Mouse (Mus musculus) myocyte (in vitro differentiated cells): ENCODE results near the gene Pmpca. TPM values are rescaled to one million over a fixed set of nuclear protein-coding genes. Genes with fewer than 3 reads are reported as not detected.

Source experiments
- H3K27me3 ChIP-seq: one replicate; pipeline ENCODE4 v1.6.1; 2011; ENCODE audit not compliant: control insufficient read depth, insufficient read depth, insufficient read length
- H3K36me3 ChIP-seq: one replicate; pipeline ENCODE4 v1.6.1; 2011; ENCODE audit not compliant: control insufficient read depth, insufficient read depth
- H3K4me2 ChIP-seq: one replicate; pipeline ENCODE4 v1.6.1; 2011; ENCODE audit warnings: low read depth, control low read depth
- H3K4me3 ChIP-seq: one replicate; pipeline ENCODE4 v1.5.1; 2011; ENCODE audit warnings: mild to moderate bottlenecking, control low read depth, moderate library complexity
- H3K79me2 ChIP-seq: one replicate; pipeline ENCODE4 v1.6.1; 2011; ENCODE audit not compliant: control insufficient read depth, insufficient read depth
- H3ac ChIP-seq: one replicate; pipeline ENCODE4 v1.6.1; 2011; ENCODE audit not compliant: control insufficient read depth, insufficient read length
- CEBPB ChIP-seq: IDR thresholded peaks from 2 replicates; pipeline ENCODE4 v1.6.1; 2011; ENCODE audit warnings: mild to moderate bottlenecking, moderate library complexity; ENCODE audit not compliant: poor library complexity, insufficient read depth, severe bottlenecking
- E2F4 ChIP-seq: IDR thresholded peaks from one replicate; pipeline ENCODE4 v1.6.1; 2011; ENCODE audit warnings: mild to moderate bottlenecking, control low read depth, moderate library complexity; ENCODE audit not compliant: insufficient read depth
- MAX ChIP-seq: IDR thresholded peaks from one replicate; pipeline ENCODE4 v1.6.1; 2011; ENCODE audit warnings: low read depth, mild to moderate bottlenecking, control low read depth
- MYOD1 ChIP-seq, 3 experiments: IDR thresholded peaks; one replicate each; pipeline ENCODE4 v1.6.1; 2011; ENCODE audit warnings: control low read depth in 2 of 3, low read depth in 2 of 3, mild to moderate bottlenecking in 2 of 3, moderate library complexity in 1 of 3; ENCODE audit not compliant: insufficient read length in 2 of 3, control insufficient read depth in 1 of 3
- MYOG ChIP-seq, 3 experiments: IDR thresholded peaks; one replicate each; pipeline ENCODE4 v1.6.1; 2011; ENCODE audit warnings: control low read depth in 2 of 3, low read depth in 2 of 3, mild to moderate bottlenecking in 2 of 3; ENCODE audit not compliant: insufficient read length in 2 of 3, control insufficient read depth in 1 of 3, insufficient read depth in 1 of 3
- POLR2A ChIP-seq: IDR thresholded peaks from one replicate; pipeline ENCODE4 v1.6.1; 2011; ENCODE audit warnings: low read depth, mild to moderate bottlenecking, control low read depth, moderate library complexity; ENCODE audit not compliant: insufficient read length
- POLR2AphosphoS2 ChIP-seq: IDR thresholded peaks from one replicate; pipeline ENCODE4 v1.6.1; 2011; ENCODE audit warnings: low read depth, control low read depth; ENCODE audit not compliant: insufficient read length
- REST ChIP-seq: IDR thresholded peaks from one replicate; pipeline ENCODE4 v1.6.1; 2011; ENCODE audit warnings: mild to moderate bottlenecking, control low read depth, moderate library complexity; ENCODE audit not compliant: insufficient read depth, insufficient read length
- SRF ChIP-seq: IDR thresholded peaks from one replicate; pipeline ENCODE4 v1.6.1; 2011; ENCODE audit warnings: low read depth; ENCODE audit not compliant: control insufficient read depth, insufficient read length
- TCF12 ChIP-seq: IDR thresholded peaks from one replicate; pipeline ENCODE4 v1.6.1; 2011; ENCODE audit warnings: mild to moderate bottlenecking, control low read depth; ENCODE audit not compliant: poor library complexity, insufficient read depth, severe bottlenecking
- TCF3 ChIP-seq: IDR thresholded peaks from one replicate; pipeline ENCODE4 v1.6.1; 2011; ENCODE audit warnings: low read depth, control low read depth; ENCODE audit not compliant: insufficient read length
- USF1 ChIP-seq: IDR thresholded peaks from one replicate; pipeline ENCODE4 v1.6.1; 2011; ENCODE audit warnings: low read depth, mild to moderate bottlenecking, control low read depth, moderate library complexity
- polyA plus RNA-seq: library from polyadenylated mRNA; unstranded; fragments of >200 nt; fragmentation: generic; extraction: Trizol; gene quantifications from one replicate; pipeline ENCODE4 v1.2.1, GENCODE M21; 2012; ENCODE audit warnings: missing spikeins

The Pmpca gene
- polyA plus RNA-seq, 1 experiment = 111 TPM

DNA sequence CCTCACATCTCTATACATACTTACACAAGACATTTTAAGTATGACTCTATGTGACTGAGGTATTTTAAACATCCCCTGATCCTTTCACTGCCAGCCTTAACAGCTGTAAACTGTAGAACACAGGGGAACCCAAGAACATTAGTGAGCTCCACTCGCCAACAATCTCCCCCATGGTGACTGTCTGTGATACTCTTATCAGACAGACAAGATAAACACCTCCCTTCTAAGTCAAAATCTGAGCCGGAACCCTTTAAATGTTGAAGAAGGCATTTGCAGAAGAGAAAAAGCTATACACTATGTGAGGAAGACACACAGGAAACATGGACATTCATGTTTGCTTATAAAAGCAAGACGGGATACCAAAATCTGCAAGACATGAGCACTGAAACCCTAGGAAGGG lies 54.7 kb downstream of the Pmpca start:
- H3K36me3 ChIP-seq = peaks cover 21% of the 10 kb centered on the region
- no peak overlapping the region for H3ac ChIP-seq
- peak overlapping the region; percentile 88 for H3K4me2 ChIP-seq
- TF ChIP-seq USF1 (no peak), REST (no peak), MYOG (IDR thresholded peaks at IDR 0.05; ENCODE audit: control insufficient read depth in 1 of 3, insufficient read depth in 1 of 3, insufficient read length in 2 of 3, low read depth in 2 of 3) (no peak), TCF12 (no peak), POLR2A (no peak), TCF3 (no peak), E2F4 (no peak), CEBPB (no peak), SRF (no peak), MYOD1 (IDR thresholded peaks at IDR 0.05; ENCODE audit: control insufficient read depth in 1 of 3, insufficient read length in 2 of 3, low read depth in 2 of 3) (no peak), POLR2AphosphoS2 (no peak), MAX (no peak)
- peaks cover 40% of the 10 kb centered on the region for H3K79me2 ChIP-seq
- H3K4me3 ChIP-seq = peak overlapping the region; percentile 89
- H3K27me3 ChIP-seq = no peaks in the 10 kb centered on the region

DNA sequence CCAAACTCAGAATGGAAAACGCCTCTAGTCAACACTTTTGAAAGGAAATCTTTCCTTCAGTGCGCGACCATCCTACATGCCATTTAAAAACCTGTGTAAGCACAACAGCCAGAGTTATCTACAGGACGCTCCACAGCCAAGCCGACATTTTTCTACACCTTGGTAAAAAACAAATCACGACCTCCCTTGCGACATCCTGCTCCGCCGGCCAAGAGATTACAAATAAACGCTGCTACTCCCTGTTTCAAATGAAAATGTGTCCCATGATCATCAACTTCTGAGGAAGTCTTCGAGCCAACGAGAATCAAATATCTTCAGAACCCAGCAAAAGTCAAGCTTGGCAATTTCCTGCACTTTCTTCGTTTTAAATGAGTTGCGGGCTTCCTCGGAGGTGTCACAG lies 55.2 kb downstream of the Pmpca start:
- Histone ChIP-seq H3K27me3 (no peaks in the 10 kb centered on the region), H3K4me2 (peak overlapping the region; percentile 88), H3K79me2 (peaks cover 40% of the 10 kb centered on the region), H3K36me3 (peaks cover 19% of the 10 kb centered on the region), H3ac (peak overlapping the region; percentile 14), H3K4me3 (peak overlapping the region; percentile 89)
- TF ChIP-seq TCF12 = no peak

DNA sequence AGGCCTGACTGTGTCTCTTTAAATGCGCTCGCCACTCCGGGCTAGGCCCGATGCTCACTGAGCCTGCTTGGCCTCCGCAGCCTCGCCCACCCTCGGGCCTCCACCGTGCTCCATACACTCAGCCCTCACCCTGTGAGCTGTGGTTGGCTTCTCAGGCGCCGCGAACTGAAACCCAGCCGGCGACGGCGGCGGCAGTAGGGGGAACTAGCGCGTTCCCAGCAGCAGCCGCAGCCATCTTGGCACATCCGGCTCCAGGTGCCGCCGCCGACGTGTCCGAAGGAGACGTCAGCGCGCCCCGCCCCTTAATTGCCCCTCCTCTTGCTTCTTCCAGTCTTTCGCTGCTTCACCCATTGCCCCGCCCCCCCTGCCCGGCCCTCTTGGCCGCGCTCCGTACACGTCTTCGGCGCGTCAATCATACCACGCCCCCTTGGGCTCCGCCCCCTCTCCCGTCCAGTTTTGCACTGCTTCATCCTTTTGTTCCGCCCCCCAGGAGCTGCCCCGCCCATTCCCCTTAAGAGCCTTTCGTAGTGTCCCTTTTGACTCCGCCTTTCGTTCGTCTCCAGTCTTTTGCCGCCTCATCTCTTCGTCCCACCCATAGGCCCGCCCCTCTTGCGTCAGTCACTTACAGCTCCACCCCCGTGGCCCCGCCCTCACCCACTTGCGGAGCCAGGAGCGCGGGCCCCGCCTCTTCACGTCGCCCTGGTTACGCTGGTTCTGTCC lies 56.0 kb downstream of the Pmpca start, which contains the start of gene Sec16a:
Sec16a (minus strand) TSS at position 271 of the 720 bp plus-strand sequence.
- Histone ChIP-seq H3K79me2 (peaks cover 40% of the 10 kb centered on the region), H3K4me2 (peak within 1 kb of the TSS; percentile 96), H3K36me3 (peaks cover 14% of the 10 kb centered on the region), H3K4me3 (peak within 1 kb of the TSS; percentile 89), H3ac (peak within 1 kb of the TSS; percentile 14), H3K27me3 (no peaks in the 10 kb centered on the region)
- TF ChIP-seq POLR2A (peak; percentile 98), MYOD1 (IDR thresholded peaks at IDR 0.05; ENCODE audit: control insufficient read depth in 1 of 3, insufficient read length in 2 of 3, low read depth in 2 of 3) (peak in 1 of 3 experiments; percentile 51), REST (no peak), POLR2AphosphoS2 (peak; percentile 95), CEBPB (0 out of 2 replicates have a peak, but pooled peaks have one; percentile 1), TCF12 (no peak), MYOG (IDR thresholded peaks at IDR 0.05; ENCODE audit: control insufficient read depth in 1 of 3, insufficient read depth in 1 of 3, insufficient read length in 2 of 3, low read depth in 2 of 3) (peak in 1 of 3 experiments; percentile 37)

DNA sequence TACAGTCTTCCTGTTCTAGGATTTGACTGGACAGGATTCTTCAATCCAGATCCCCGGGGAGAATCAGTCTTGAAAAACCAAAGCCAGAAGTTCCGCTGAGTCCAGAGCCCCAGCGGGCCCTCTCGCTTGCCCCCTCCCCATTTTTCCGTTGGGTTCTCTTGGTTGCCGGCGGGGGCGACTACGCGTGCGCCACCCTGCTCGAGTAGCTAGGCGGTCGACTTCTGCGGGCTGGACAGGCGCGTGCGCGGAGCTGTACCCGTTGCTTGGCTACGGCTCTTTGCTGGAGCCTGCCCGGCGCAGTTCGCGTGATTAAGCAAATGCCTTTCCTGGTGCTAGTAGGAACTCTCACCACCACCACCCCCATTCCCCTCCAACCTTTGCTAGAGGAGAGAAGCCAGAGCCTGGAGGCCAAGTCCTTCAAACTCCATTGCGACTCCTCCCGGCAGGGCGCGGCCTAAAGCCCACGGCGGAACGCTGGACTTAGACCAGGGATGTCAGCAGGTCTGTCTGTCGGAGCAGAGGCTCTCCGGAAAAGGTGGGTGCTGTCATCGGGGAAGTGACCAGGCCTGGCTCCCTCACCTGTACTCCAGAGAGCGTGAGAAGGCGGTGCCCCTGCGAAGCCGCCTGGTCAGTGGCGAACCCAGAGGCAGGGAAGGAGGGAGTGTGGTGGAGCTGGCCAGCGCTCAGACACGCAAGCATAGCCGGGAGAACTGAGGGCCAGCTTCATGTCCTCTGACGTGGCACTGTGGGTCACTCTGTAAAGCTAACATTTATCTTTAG lies 56.7 kb downstream of the Pmpca start:
- peak overlapping the region; percentile 14 for H3ac ChIP-seq
- H3K79me2 ChIP-seq = peaks cover 40% of the 10 kb centered on the region
- H3K4me2 ChIP-seq = peak overlapping the region; percentile 96
- peaks cover 7% of the 10 kb centered on the region for H3K36me3 ChIP-seq
- TF ChIP-seq MAX (no peak), MYOD1 (IDR thresholded peaks at IDR 0.05; ENCODE audit: control insufficient read depth in 1 of 3, insufficient read length in 2 of 3, low read depth in 2 of 3) (no peak), POLR2AphosphoS2 (no peak), CEBPB (no peak), USF1 (no peak), REST (peak; percentile 35), E2F4 (no peak), TCF12 (no peak), TCF3 (no peak), POLR2A (peak; percentile 46), MYOG (IDR thresholded peaks at IDR 0.05; ENCODE audit: control insufficient read depth in 1 of 3, insufficient read depth in 1 of 3, insufficient read length in 2 of 3, low read depth in 2 of 3) (peak in 1 of 3 experiments; percentile 18), SRF (no peak)
- H3K4me3 ChIP-seq = peak overlapping the region; percentile 89
- no peaks in the 10 kb centered on the region for H3K27me3 ChIP-seq

DNA sequence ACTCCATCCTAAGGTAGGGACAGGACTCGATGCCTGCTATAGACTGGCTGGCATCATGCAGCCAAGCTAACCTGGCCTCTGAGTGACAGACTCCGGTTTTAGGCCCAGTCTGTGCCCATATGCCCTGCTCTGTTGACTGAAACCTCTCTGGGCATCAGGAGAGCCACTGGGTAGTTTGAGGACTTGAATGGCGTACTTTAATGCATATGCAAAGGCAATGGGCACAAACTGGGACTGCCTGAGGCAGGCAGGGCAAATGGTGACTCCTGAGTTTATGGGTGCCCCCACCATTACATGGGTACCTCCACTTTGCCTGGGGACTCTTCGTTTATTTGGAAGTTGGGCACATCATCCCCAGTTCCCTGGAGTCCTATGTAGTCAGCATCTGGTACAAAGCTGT lies 57.5 kb downstream of the Pmpca start:
- H3ac ChIP-seq = peak overlapping the region; percentile 14
- peak overlapping the region; percentile 89 for H3K4me3 ChIP-seq
- no peaks in the 10 kb centered on the region for H3K36me3 ChIP-seq
- peak overlapping the region; percentile 96 for H3K4me2 ChIP-seq
- TF ChIP-seq REST (no peak), TCF3 (no peak), CEBPB (no peak), E2F4 (no peak), MYOG (IDR thresholded peaks at IDR 0.05; ENCODE audit: control insufficient read depth in 1 of 3, insufficient read depth in 1 of 3, insufficient read length in 2 of 3, low read depth in 2 of 3) (no peak), MAX (no peak), TCF12 (no peak), POLR2AphosphoS2 (no peak), POLR2A (no peak), MYOD1 (IDR thresholded peaks at IDR 0.05; ENCODE audit: control insufficient read depth in 1 of 3, insufficient read length in 2 of 3, low read depth in 2 of 3) (no peak), USF1 (no peak), SRF (no peak)
- no peaks in the 10 kb centered on the region for H3K27me3 ChIP-seq
- peaks cover 40% of the 10 kb centered on the region for H3K79me2 ChIP-seq
